Mouse (Mus musculus): ENCODE data around the gene Dnah12. TPM values are rescaled to one million over a fixed set of nuclear protein-coding genes. Genes with fewer than 3 reads are reported as not detected.
A peak's percentile ranks its signal among the peaks of the same experiment; 100 is the strongest.

Gene Dnah12
- polyA plus RNA-seq, 2 experiments: 0.14 to 0.15 TPM

DNA sequence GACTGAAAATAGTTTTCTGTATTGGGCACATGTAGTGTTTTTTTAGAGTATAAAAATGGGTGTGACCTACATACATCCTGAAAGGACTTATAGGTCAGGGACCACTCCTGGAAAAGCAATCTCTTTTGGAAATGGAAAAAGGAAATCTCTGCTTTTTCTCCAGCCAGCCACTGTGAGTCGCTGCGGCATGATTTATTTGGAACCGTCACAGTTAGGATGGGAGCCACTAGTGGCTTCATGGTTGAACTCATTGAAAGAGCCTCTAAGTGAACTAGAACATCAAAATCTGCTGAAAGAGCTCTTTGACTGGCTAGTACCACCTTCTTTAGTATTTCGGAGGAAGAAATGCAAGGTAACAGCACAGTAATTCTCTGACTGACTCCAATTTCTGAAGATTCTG lies 92.6 kb downstream of the Dnah12 start:
- DNase-seq (ENCODE audit: low spot score) (peak; percentile 22), ATAC-seq (ENCODE audit: low FRiP score, low read depth) (no peak)
- no peak for TF ChIP-seq POLR2A (IDR thresholded peaks at IDR 0.05; ENCODE audit: borderline replicate concordance, extremely low read depth, insufficient read depth, insufficient read length)
- H3K4me1 ChIP-seq (ENCODE audit: control insufficient read depth, insufficient read depth, low read length): no peaks in the 10 kb centered on the region
- H3K4me2 ChIP-seq (replicated peaks; ENCODE audit: low read depth, low read length, severe bottlenecking): no peak overlapping the region
- H3K9me3 ChIP-seq (ENCODE audit: control insufficient read depth, low read length): no peaks in the 10 kb centered on the region
- no peaks in the 10 kb centered on the region for H3K36me3 ChIP-seq (ENCODE audit: control insufficient read depth, insufficient read depth, low read length)
- H3K9ac ChIP-seq (ENCODE audit: low read depth, low read length, severe bottlenecking): no peak overlapping the region
- no peak overlapping the region for H3K4me3 ChIP-seq (replicated peaks; ENCODE audit: low read length)
- H3K27ac ChIP-seq (replicated peaks; ENCODE audit: low read depth, low read length): no peak overlapping the region
- WGBS: 41% methylated on average over 4 of the region's 4 CpGs
- no peaks in the 10 kb centered on the region for H3K27me3 ChIP-seq (ENCODE audit: control insufficient read depth, insufficient read depth, low read length)

GRCm38 (mm10) chr14:26794431-26794830 lies 101.4 kb downstream of the Dnah12 start:
- WGBS: 89% methylated on average over 2 of the region's 2 CpGs
- Histone ChIP-seq H3K9ac (ENCODE audit: low read depth, low read length, severe bottlenecking) (no peak overlapping the region), H3K36me3 (ENCODE audit: control insufficient read depth, insufficient read depth, low read length) (no peaks in the 10 kb centered on the region), H3K27ac (replicated peaks; ENCODE audit: low read depth, low read length) (no peak overlapping the region), H3K4me1 (ENCODE audit: control insufficient read depth, insufficient read depth, low read length) (no peaks in the 10 kb centered on the region), H3K27me3 (ENCODE audit: control insufficient read depth, insufficient read depth, low read length) (no peaks in the 10 kb centered on the region), H3K4me2 (replicated peaks; ENCODE audit: low read depth, low read length, severe bottlenecking) (no peak overlapping the region), H3K9me3 (ENCODE audit: control insufficient read depth, low read length) (no peaks in the 10 kb centered on the region), H3K4me3 (replicated peaks; ENCODE audit: low read length) (no peak overlapping the region)
- ATAC-seq (ENCODE audit: low FRiP score, low read depth) (no peak), DNase-seq (ENCODE audit: low spot score) (no peak)
- no peak for TF ChIP-seq POLR2A (IDR thresholded peaks at IDR 0.05; ENCODE audit: borderline replicate concordance, extremely low read depth, insufficient read depth, insufficient read length)

DNA sequence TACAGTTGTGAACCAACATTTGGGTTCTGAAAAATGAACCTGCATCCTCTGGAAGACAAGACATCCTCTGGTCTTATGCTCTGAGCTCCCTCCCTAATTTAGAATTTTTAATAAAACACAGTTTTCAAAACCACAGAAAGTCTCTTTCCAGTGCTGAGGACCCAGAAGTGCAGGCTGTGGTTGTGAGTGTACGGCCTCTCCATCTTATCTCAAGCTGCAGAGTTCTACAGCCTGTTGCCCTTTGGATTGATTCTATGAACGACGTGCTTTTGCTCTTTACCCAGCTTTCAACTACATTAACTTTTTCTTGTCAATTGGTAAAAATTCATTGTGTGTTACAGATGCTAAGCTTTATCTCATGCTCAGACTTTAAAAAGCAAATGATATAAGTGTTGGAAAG lies 105.3 kb downstream of the Dnah12 start:
- DNase-seq (ENCODE audit: low spot score): no peak
- H3K36me3 ChIP-seq (ENCODE audit: control insufficient read depth, insufficient read depth, low read length): no peaks in the 10 kb centered on the region
- 84% methylated on average over 3 of the region's 3 CpGs for WGBS
- no peaks in the 10 kb centered on the region for H3K27me3 ChIP-seq (ENCODE audit: control insufficient read depth, insufficient read depth, low read length)
- no peak overlapping the region for H3K4me2 ChIP-seq (replicated peaks; ENCODE audit: low read depth, low read length, severe bottlenecking)
- H3K27ac ChIP-seq (replicated peaks; ENCODE audit: low read depth, low read length): no peak overlapping the region
- ATAC-seq (ENCODE audit: low FRiP score, low read depth): no peak
- no peak for TF ChIP-seq POLR2A (IDR thresholded peaks at IDR 0.05; ENCODE audit: borderline replicate concordance, extremely low read depth, insufficient read depth, insufficient read length)
- no peak overlapping the region for H3K9ac ChIP-seq (ENCODE audit: low read depth, low read length, severe bottlenecking)
- no peaks in the 10 kb centered on the region for H3K9me3 ChIP-seq (ENCODE audit: control insufficient read depth, low read length)
- no peaks in the 10 kb centered on the region for H3K4me1 ChIP-seq (ENCODE audit: control insufficient read depth, insufficient read depth, low read length)
- no peak overlapping the region for H3K4me3 ChIP-seq (replicated peaks; ENCODE audit: low read length)

GRCm38 (mm10) chr14:26799286-26799685 lies 106.2 kb downstream of the Dnah12 start:
- H3K36me3 ChIP-seq (ENCODE audit: control insufficient read depth, insufficient read depth, low read length): no peaks in the 10 kb centered on the region
- no peaks in the 10 kb centered on the region for H3K4me1 ChIP-seq (ENCODE audit: control insufficient read depth, insufficient read depth, low read length)
- TF ChIP-seq POLR2A (IDR thresholded peaks at IDR 0.05; ENCODE audit: borderline replicate concordance, extremely low read depth, insufficient read depth, insufficient read length): no peak
- H3K4me3 ChIP-seq (replicated peaks; ENCODE audit: low read length): no peak overlapping the region
- no peak overlapping the region for H3K9ac ChIP-seq (ENCODE audit: low read depth, low read length, severe bottlenecking)
- no peak overlapping the region for H3K27ac ChIP-seq (replicated peaks; ENCODE audit: low read depth, low read length)
- H3K27me3 ChIP-seq (ENCODE audit: control insufficient read depth, insufficient read depth, low read length): no peaks in the 10 kb centered on the region
- DNase-seq (ENCODE audit: low spot score) (peak; percentile 28), ATAC-seq (ENCODE audit: low FRiP score, low read depth) (no peak)
- H3K4me2 ChIP-seq (replicated peaks; ENCODE audit: low read depth, low read length, severe bottlenecking): no peak overlapping the region
- no peaks in the 10 kb centered on the region for H3K9me3 ChIP-seq (ENCODE audit: control insufficient read depth, low read length)
- 41% methylated on average over 3 of the region's 3 CpGs for WGBS

DNA sequence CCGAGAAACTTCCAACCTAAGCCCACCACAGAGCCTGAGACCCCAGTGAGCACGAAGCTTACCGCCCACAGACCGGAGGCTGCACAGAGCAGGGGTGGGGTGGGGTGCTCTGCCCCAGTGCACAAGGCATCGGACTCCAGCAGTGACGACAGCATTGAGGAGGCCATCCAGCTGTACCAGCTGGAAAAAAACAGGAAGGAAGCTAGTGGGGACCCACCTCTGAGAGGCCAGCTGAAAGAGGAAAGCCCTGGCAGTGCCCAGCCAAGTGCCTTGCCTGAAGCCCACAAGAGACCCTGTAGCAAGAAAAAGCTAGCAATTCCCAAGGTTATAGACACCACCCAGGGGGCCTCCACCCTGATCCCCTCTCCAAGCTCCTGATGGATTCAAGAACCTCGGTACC lies 112.4 kb downstream of the Dnah12 start:
- no peak for TF ChIP-seq POLR2A (IDR thresholded peaks at IDR 0.05; ENCODE audit: borderline replicate concordance, extremely low read depth, insufficient read depth, insufficient read length)
- no peak overlapping the region for H3K4me2 ChIP-seq (replicated peaks; ENCODE audit: low read depth, low read length, severe bottlenecking)
- no peaks in the 10 kb centered on the region for H3K4me1 ChIP-seq (ENCODE audit: control insufficient read depth, insufficient read depth, low read length)
- 80% methylated on average over 7 of the region's 7 CpGs for WGBS
- no peaks in the 10 kb centered on the region for H3K27me3 ChIP-seq (ENCODE audit: control insufficient read depth, insufficient read depth, low read length)
- no peak overlapping the region for H3K9ac ChIP-seq (ENCODE audit: low read depth, low read length, severe bottlenecking)
- ATAC-seq (ENCODE audit: low FRiP score, low read depth) (no peak), DNase-seq (ENCODE audit: low spot score) (no peak)
- no peaks in the 10 kb centered on the region for H3K36me3 ChIP-seq (ENCODE audit: control insufficient read depth, insufficient read depth, low read length)
- H3K4me3 ChIP-seq (replicated peaks; ENCODE audit: low read length): no peak overlapping the region
- H3K9me3 ChIP-seq (ENCODE audit: control insufficient read depth, low read length): no peaks in the 10 kb centered on the region
- H3K27ac ChIP-seq (replicated peaks; ENCODE audit: low read depth, low read length): no peak overlapping the region

DNA sequence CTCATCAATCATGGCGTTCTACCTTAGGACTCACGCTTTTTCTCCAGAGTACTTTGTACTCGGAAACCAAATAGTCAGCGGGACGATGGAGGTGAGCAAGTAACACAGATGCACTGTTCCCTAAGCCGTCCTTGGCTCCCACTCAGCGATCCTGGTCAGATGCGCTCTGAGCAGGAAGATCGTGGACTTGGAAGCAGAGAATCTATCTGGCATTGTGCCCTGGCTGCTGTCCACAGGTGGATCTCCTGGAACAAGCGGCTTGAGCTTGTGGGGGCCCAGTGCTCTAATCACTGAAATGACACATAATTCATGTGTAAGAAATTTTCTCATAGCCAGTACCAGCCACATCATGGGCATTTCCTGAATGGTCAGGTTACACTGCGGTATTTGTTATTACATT lies 119.7 kb downstream of the Dnah12 start:
- Histone ChIP-seq H3K27ac (replicated peaks; ENCODE audit: low read depth, low read length) (no peak overlapping the region), H3K27me3 (ENCODE audit: control insufficient read depth, insufficient read depth, low read length) (no peaks in the 10 kb centered on the region), H3K9ac (ENCODE audit: low read depth, low read length, severe bottlenecking) (no peak overlapping the region), H3K4me3 (replicated peaks; ENCODE audit: low read length) (no peak overlapping the region), H3K4me1 (ENCODE audit: control insufficient read depth, insufficient read depth, low read length) (no peaks in the 10 kb centered on the region), H3K36me3 (ENCODE audit: control insufficient read depth, insufficient read depth, low read length) (no peaks in the 10 kb centered on the region), H3K4me2 (replicated peaks; ENCODE audit: low read depth, low read length, severe bottlenecking) (no peak overlapping the region), H3K9me3 (ENCODE audit: control insufficient read depth, low read length) (no peaks in the 10 kb centered on the region)
- TF ChIP-seq POLR2A (IDR thresholded peaks at IDR 0.05; ENCODE audit: borderline replicate concordance, extremely low read depth, insufficient read depth, insufficient read length): no peak
- DNase-seq (ENCODE audit: low spot score) (no peak), ATAC-seq (ENCODE audit: low FRiP score, low read depth) (no peak)
- 85% methylated on average over 11 of the region's 11 CpGs for WGBS

Measured in limb, embryonic 14.5 days (tissue).